Mouse (Mus musculus): ENCODE measurements around the gene Fmod. TPM values are rescaled to one million over a fixed set of nuclear protein-coding genes. Genes with fewer than 3 reads are reported as not detected.

The Fmod gene
- total RNA-seq (2021): 1 to 10 TPM; 6.7 to 9.6 TPM
- long read RNA-seq, experiment 1, transcript Fmod-201 (3 exons, 3,120 nt): major isoform, 5 of 8 reads
- long read RNA-seq, experiment 1, partial matches to known transcripts: 3 of 8 reads
- long read RNA-seq, experiment 1, other reads (novel, unspliced or antisense): 0 of 8 reads
- long read RNA-seq, experiment 2, partial matches to known transcripts: 3 of 4 reads
- long read RNA-seq, experiment 2, other reads (novel, unspliced or antisense): 0 of 4 reads

- no peak for DNase-seq (ENCODE audit: low spot score in 2 of 2)
Observed at GRCm38 (mm10) chr1:134037172-134037571, at the start of gene Fmod. Gene Fmod (plus strand): TSS chr1:134037254.

- DNase-seq (ENCODE audit: low spot score in 2 of 2): no peak
Observed at GRCm38 (mm10) chr1:133988845-133989244, 48.2 kb upstream of the Fmod start.

- no peak for DNase-seq (ENCODE audit: low spot score in 2 of 2)
Observed at GRCm38 (mm10) chr1:133991277-133991676, 45.8 kb upstream of the Fmod start.

GRCm38 (mm10) chr1:134005490-134005889, 31.6 kb upstream of the Fmod start:
- no peak for DNase-seq (ENCODE audit: low spot score in 2 of 2)

GRCm38 (mm10) chr1:134006105-134006764, 30.8 kb upstream of the Fmod start:
- no peak for DNase-seq (ENCODE audit: low spot score in 2 of 2)

GRCm38 (mm10) chr1:134024293-134024971, 12.6 kb upstream of the Fmod start:
- DNase-seq (ENCODE audit: low spot score in 2 of 2): no peak

- no peak for DNase-seq (ENCODE audit: low spot score in 2 of 2)
Observed at GRCm38 (mm10) chr1:134025975-134026374, 11.1 kb upstream of the Fmod start.

GRCm38 (mm10) chr1:134026741-134027140, 10.3 kb upstream of the Fmod start:
- DNase-seq (ENCODE audit: low spot score in 2 of 2): no peak

- no peak for DNase-seq (ENCODE audit: low spot score in 2 of 2)
Observed at GRCm38 (mm10) chr1:134028161-134028846, 8.8 kb upstream of the Fmod start.

GRCm38 (mm10) chr1:134036492-134036891, 562 bp upstream of the Fmod start:
- no peak for DNase-seq (ENCODE audit: low spot score in 2 of 2)

GRCm38 (mm10) chr1:134038336-134038735, 1.3 kb downstream of the Fmod start:
- no peak for DNase-seq (ENCODE audit: low spot score in 2 of 2)

GRCm38 (mm10) chr1:134039361-134039760, 2.3 kb downstream of the Fmod start:
- no peak for DNase-seq (ENCODE audit: low spot score in 2 of 2)

GRCm38 (mm10) chr1:134041900-134042299, 4.8 kb downstream of the Fmod start:
- DNase-seq (ENCODE audit: low spot score in 2 of 2): no peak

- DNase-seq (ENCODE audit: low spot score in 2 of 2): no peak
Observed at GRCm38 (mm10) chr1:134042341-134042740, 5.3 kb downstream of the Fmod start.

GRCm38 (mm10) chr1:134044805-134045204, 7.8 kb downstream of the Fmod start:
- DNase-seq (ENCODE audit: low spot score in 2 of 2): no peak

GRCm38 (mm10) chr1:134045971-134046370, 8.9 kb downstream of the Fmod start:
- DNase-seq (ENCODE audit: low spot score in 2 of 2): peak; percentile 71 to 72

GRCm38 (mm10) chr1:134046387-134046786, 9.3 kb downstream of the Fmod start:
- no peak for DNase-seq (ENCODE audit: low spot score in 2 of 2)

- no peak for DNase-seq (ENCODE audit: low spot score in 2 of 2)
Observed at GRCm38 (mm10) chr1:134047431-134047830, 10.4 kb downstream of the Fmod start.

GRCm38 (mm10) chr1:134048759-134049158, 11.7 kb downstream of the Fmod start:
- DNase-seq (ENCODE audit: low spot score in 2 of 2): peak; percentile 65 to 69

GRCm38 (mm10) chr1:134049542-134049941, 12.5 kb downstream of the Fmod start:
- no peak for DNase-seq (ENCODE audit: low spot score in 2 of 2)

- DNase-seq (ENCODE audit: low spot score in 2 of 2): peak; percentile 83 to 88
Observed at GRCm38 (mm10) chr1:134053207-134053606, 16.2 kb downstream of the Fmod start.

GRCm38 (mm10) chr1:134055058-134055457, 18.0 kb downstream of the Fmod start:
- DNase-seq (ENCODE audit: low spot score in 2 of 2): no peak
